Mouse (Mus musculus) E14TG2a.4 (cell line): ENCODE measurements around the gene Tet2.

Source experiments
- CTCF ChIP-seq: conservative IDR thresholded peaks from 2 replicates; pipeline ENCODE4 v1.5.1; 2014; ENCODE audit warnings: low read length
- NANOG ChIP-seq: IDR thresholded peaks from 2 replicates; pipeline ENCODE4 v1.6.1; 2014; ENCODE audit warnings: borderline replicate concordance, low read length, mixed read lengths

GRCm38 (mm10) chr3:133585010-133585409 lies 40.1 kb upstream of the Tet2 start:
- TF ChIP-seq CTCF (no peak), NANOG (no peak)
